Mouse (Mus musculus): ENCODE data around the gene Taf11.

GRCm38 (mm10) chr17:27925054-27925453, 15.4 kb upstream of the Taf11 start:
- no peak for TF ChIP-seq CTCF (IDR thresholded peaks at IDR 0.05; ENCODE audit: control insufficient read depth, insufficient read depth, low read length)
- TF ChIP-seq POLR2A (IDR thresholded peaks at IDR 0.05; ENCODE audit: borderline replicate concordance, control insufficient read depth, low read depth, low read length) = no peak
